Mouse (Mus musculus): ENCODE data around the gene Peli2. TPM values are rescaled to one million over a fixed set of nuclear protein-coding genes. Genes with fewer than 3 reads are reported as not detected.

Gene Peli2
- polyA plus RNA-seq, 1 experiment from 2014 or later = 11.0 TPM

GRCm38 (mm10) chr14:48222051-48222450 lies 101.4 kb downstream of the Peli2 start:
- no peaks in the 10 kb centered on the region for H3K79me2 ChIP-seq (ENCODE audit: inconsistent target)
- H3K36me3 ChIP-seq (ENCODE audit: inconsistent target) = no peaks in the 10 kb centered on the region
- no peak overlapping the region for H3K4me3 ChIP-seq (ENCODE audit: inconsistent target)
- 83% methylated on average over 9 of the region's 9 CpGs for WGBS (ENCODE audit: missing documents)
- H3K27ac ChIP-seq = no peak overlapping the region

- H3K27ac ChIP-seq = no peak overlapping the region
- H3K4me3 ChIP-seq (ENCODE audit: inconsistent target) = no peak overlapping the region
- H3K36me3 ChIP-seq (ENCODE audit: inconsistent target) = no peaks in the 10 kb centered on the region
- 90% methylated on average over 9 of the region's 9 CpGs for WGBS (ENCODE audit: missing documents)
- no peaks in the 10 kb centered on the region for H3K79me2 ChIP-seq (ENCODE audit: inconsistent target)
Observed at GRCm38 (mm10) chr14:48222684-48223083, 102.1 kb downstream of the Peli2 start.

GRCm38 (mm10) chr14:48224203-48224602 lies 103.6 kb downstream of the Peli2 start:
- no peak overlapping the region for H3K27ac ChIP-seq
- H3K36me3 ChIP-seq (ENCODE audit: inconsistent target) = no peaks in the 10 kb centered on the region
- H3K4me3 ChIP-seq (ENCODE audit: inconsistent target) = no peak overlapping the region
- H3K79me2 ChIP-seq (ENCODE audit: inconsistent target) = no peaks in the 10 kb centered on the region
- WGBS (ENCODE audit: missing documents) = 92% methylated on average over 1 of the region's 1 CpGs

- 76% methylated on average over 5 of the region's 5 CpGs for WGBS (ENCODE audit: missing documents)
- Histone ChIP-seq H3K27ac (no peak overlapping the region), H3K79me2 (ENCODE audit: inconsistent target) (no peaks in the 10 kb centered on the region), H3K36me3 (ENCODE audit: inconsistent target) (no peaks in the 10 kb centered on the region), H3K4me3 (ENCODE audit: inconsistent target) (no peak overlapping the region)
Observed at GRCm38 (mm10) chr14:48224861-48225300, 104.3 kb downstream of the Peli2 start.

GRCm38 (mm10) chr14:48225810-48226446 lies 105.3 kb downstream of the Peli2 start:
- 82% methylated on average over 7 of the region's 7 CpGs for WGBS (ENCODE audit: missing documents)
- Histone ChIP-seq H3K4me3 (ENCODE audit: inconsistent target) (no peak overlapping the region), H3K36me3 (ENCODE audit: inconsistent target) (no peaks in the 10 kb centered on the region), H3K27ac (no peak overlapping the region), H3K79me2 (ENCODE audit: inconsistent target) (no peaks in the 10 kb centered on the region)

- WGBS (ENCODE audit: missing documents) = 98% methylated on average over 10 of the region's 10 CpGs
- H3K27ac ChIP-seq = no peak overlapping the region
- H3K36me3 ChIP-seq (ENCODE audit: inconsistent target) = no peaks in the 10 kb centered on the region
- no peak overlapping the region for H3K4me3 ChIP-seq (ENCODE audit: inconsistent target)
- no peaks in the 10 kb centered on the region for H3K79me2 ChIP-seq (ENCODE audit: inconsistent target)
Observed at GRCm38 (mm10) chr14:48226759-48227158, 106.1 kb downstream of the Peli2 start.

- 93% methylated on average over 20 of the region's 20 CpGs for WGBS (ENCODE audit: missing documents)
- Histone ChIP-seq H3K4me3 (ENCODE audit: inconsistent target) (no peak overlapping the region), H3K79me2 (ENCODE audit: inconsistent target) (no peaks in the 10 kb centered on the region), H3K36me3 (ENCODE audit: inconsistent target) (no peaks in the 10 kb centered on the region), H3K27ac (no peak overlapping the region)
Observed at GRCm38 (mm10) chr14:48234785-48235519, 114.3 kb downstream of the Peli2 start.

- WGBS (ENCODE audit: missing documents) = 94% methylated on average over 7 of the region's 7 CpGs
- Histone ChIP-seq H3K36me3 (ENCODE audit: inconsistent target) (no peaks in the 10 kb centered on the region), H3K27ac (no peak overlapping the region), H3K4me3 (ENCODE audit: inconsistent target) (no peak overlapping the region), H3K79me2 (ENCODE audit: inconsistent target) (no peaks in the 10 kb centered on the region)
Observed at GRCm38 (mm10) chr14:48241335-48241734, 120.7 kb downstream of the Peli2 start.

GRCm38 (mm10) chr14:48246236-48246635 lies 125.6 kb downstream of the Peli2 start:
- no peak overlapping the region for H3K4me3 ChIP-seq (ENCODE audit: inconsistent target)
- H3K27ac ChIP-seq = peak overlapping the region; percentile 33
- no peaks in the 10 kb centered on the region for H3K36me3 ChIP-seq (ENCODE audit: inconsistent target)
- no peaks in the 10 kb centered on the region for H3K79me2 ChIP-seq (ENCODE audit: inconsistent target)
- 0% methylated on average over 3 of the region's 3 CpGs for WGBS (ENCODE audit: missing documents)

GRCm38 (mm10) chr14:48246963-48247362 lies 126.3 kb downstream of the Peli2 start:
- Histone ChIP-seq H3K4me3 (ENCODE audit: inconsistent target) (no peak overlapping the region), H3K79me2 (ENCODE audit: inconsistent target) (no peaks in the 10 kb centered on the region), H3K36me3 (ENCODE audit: inconsistent target) (no peaks in the 10 kb centered on the region), H3K27ac (peak overlapping the region; percentile 33; the same call in 1 of the 2 replicates)
- WGBS (ENCODE audit: missing documents) = 89% methylated on average over 9 of the region's 9 CpGs

- no peaks in the 10 kb centered on the region for H3K36me3 ChIP-seq (ENCODE audit: inconsistent target)
- H3K79me2 ChIP-seq (ENCODE audit: inconsistent target) = no peaks in the 10 kb centered on the region
- WGBS (ENCODE audit: missing documents) = 85% methylated on average over 2 of the region's 2 CpGs
- no peak overlapping the region for H3K4me3 ChIP-seq (ENCODE audit: inconsistent target)
- H3K27ac ChIP-seq = no peak overlapping the region
Observed at GRCm38 (mm10) chr14:48249459-48249858, 128.8 kb downstream of the Peli2 start.

GRCm38 (mm10) chr14:48249909-48250308 lies 129.3 kb downstream of the Peli2 start:
- H3K4me3 ChIP-seq (ENCODE audit: inconsistent target) = no peak overlapping the region
- 96% methylated on average over 9 of the region's 9 CpGs for WGBS (ENCODE audit: missing documents)
- H3K36me3 ChIP-seq (ENCODE audit: inconsistent target) = no peaks in the 10 kb centered on the region
- H3K27ac ChIP-seq = no peak overlapping the region
- no peaks in the 10 kb centered on the region for H3K79me2 ChIP-seq (ENCODE audit: inconsistent target)

- Histone ChIP-seq H3K4me3 (ENCODE audit: inconsistent target) (no peak overlapping the region), H3K36me3 (ENCODE audit: inconsistent target) (peaks cover 3% of the 10 kb centered on the region; the same call in 1 of the 2 replicates), H3K27ac (0 out of 2 replicates have a peak overlapping the region, but pooled peaks have one; percentile 10), H3K79me2 (ENCODE audit: inconsistent target) (no peaks in the 10 kb centered on the region)
- 79% methylated on average over 9 of the region's 9 CpGs for WGBS (ENCODE audit: missing documents)
Observed at GRCm38 (mm10) chr14:48251381-48251979, 130.9 kb downstream of the Peli2 start.

- H3K36me3 ChIP-seq (ENCODE audit: inconsistent target) = peaks cover 3% of the 10 kb centered on the region; the same call in 1 of the 2 replicates
- H3K4me3 ChIP-seq (ENCODE audit: inconsistent target) = no peak overlapping the region
- H3K27ac ChIP-seq = no peak overlapping the region
- 47% methylated on average over 10 of the region's 10 CpGs for WGBS (ENCODE audit: missing documents)
- no peaks in the 10 kb centered on the region for H3K79me2 ChIP-seq (ENCODE audit: inconsistent target)
Observed at GRCm38 (mm10) chr14:48253183-48253582, 132.6 kb downstream of the Peli2 start.

GRCm38 (mm10) chr14:48254696-48255095 lies 134.1 kb downstream of the Peli2 start:
- whole genome bisulfite sequencing (ENCODE audit: missing documents) = 97% methylated on average over 8 of the region's 8 CpGs
- no peak overlapping the region for H3K4me3 ChIP-seq (ENCODE audit: inconsistent target)
- no peaks in the 10 kb centered on the region for H3K79me2 ChIP-seq (ENCODE audit: inconsistent target)
- no peak overlapping the region for H3K27ac ChIP-seq
- peaks cover 3% of the 10 kb centered on the region; the same call in 1 of the 2 replicates for H3K36me3 ChIP-seq (ENCODE audit: inconsistent target)

Measured in macrophage (primary cell).